Mouse (Mus musculus) hindbrain, postnatal 0 days (tissue): ENCODE measurements around the gene F930015N05Rik. TPM values are rescaled to one million over a fixed set of nuclear protein-coding genes. Genes with fewer than 3 reads are reported as not detected.

Experiments
- ATAC-seq: fragments of 200-750 bp; cut with Nextera tagmentation; 2 replicates; pipeline ENCODE4 v1.8.0; 2017; ENCODE audit warnings: mild to moderate bottlenecking, moderate TSS enrichment, moderate library complexity
- DNase-seq: peaks from one replicate; pipeline ENCODE4 v3.0.0-alpha.2; 2015; ENCODE audit warnings: low spot score
- H3K27ac ChIP-seq: fragments of 300-500 bp; sonication (generic); 2 replicates; pipeline ENCODE4 v1.5.1; 2014; ENCODE audit warnings: mild to moderate bottlenecking
- H3K27me3 ChIP-seq: fragments of 300-500 bp; sonication (generic); 2 replicates; pipeline ENCODE4 v1.6.1; 2014; ENCODE audit warnings: low read length, mixed read lengths; ENCODE audit not compliant: insufficient read depth
- H3K36me3 ChIP-seq: fragments of 300-500 bp; sonication (generic); 2 replicates; pipeline ENCODE4 v1.6.1; 2014; ENCODE audit warnings: low read length, mixed read lengths; ENCODE audit not compliant: insufficient read depth
- H3K4me1 ChIP-seq: fragments of 300-500 bp; sonication (generic); 2 replicates; pipeline ENCODE4 v1.6.1; 2014; ENCODE audit warnings: antibody characterized with exemption, low read length, mixed read lengths; ENCODE audit not compliant: insufficient read depth
- H3K4me2 ChIP-seq: fragments of 300-500 bp; sonication (generic); 2 replicates; pipeline ENCODE4 v1.6.1; 2014; ENCODE audit warnings: low read depth, mild to moderate bottlenecking, low read length, moderate library complexity, mixed read lengths
- H3K4me3 ChIP-seq: fragments of 300-500 bp; sonication (generic); 2 replicates; pipeline ENCODE4 v1.5.1; 2014; ENCODE audit warnings: low read length
- H3K9ac ChIP-seq: fragments of 300-500 bp; sonication (generic); replicated peaks from 2 replicates; pipeline ENCODE4 v1.6.1; 2014; ENCODE audit warnings: mild to moderate bottlenecking, low read length, moderate library complexity, mixed read lengths
- H3K9me3 ChIP-seq: fragments of 300-500 bp; sonication (generic); 2 replicates; pipeline ENCODE4 v1.6.1; 2016; ENCODE audit warnings: low read length, mixed read lengths
- CTCF ChIP-seq: IDR thresholded peaks from 2 replicates; pipeline ENCODE4 v1.5.1; 2016; ENCODE audit warnings: antibody characterized with exemption, control low read depth, low read depth
- WGBS: fragments of 180-500 bp; shearing (Covaris S2); extraction: QIAGEN DNeasy Blood & Tissue Kit; methylation state at CpG from one replicate; pipeline ENCODE4 v1.1.7; 2014; 5-methylcytosine and 5-hydroxymethylcytosine counted together
- polyA plus RNA-seq: library from polyadenylated mRNA; unstranded; fragments of >200 nt; fragmentation: Nextera tagmentation; extraction: Ambion mirVana; gene quantifications from 2 replicates; pipeline ENCODE4 v1.2.1, GENCODE M21; 2015
- total RNA-seq: library from RNA; depleted of rRNA; stranded (reverse); fragments of >200 nt; gene quantifications from 2 replicates; pipeline ENCODE4 v1.2.3, GENCODE M21; 2014

F930015N05Rik gene
- total and polyA plus RNA-seq, 2 experiments from 2014 or later, result 0.99 to 1.5 TPM

- H3K4me3 ChIP-seq, result no peak overlapping the region
- TF ChIP-seq CTCF, result no peak
- 0 out of 2 replicates have a peak, but pooled peaks cover 5% of the 10 kb centered on the region for H3K27me3 ChIP-seq
- no peak overlapping the region for H3K4me2 ChIP-seq
- ATAC-seq, result no peak
- H3K9me3 ChIP-seq, result no peaks in the 10 kb centered on the region
- H3K36me3 ChIP-seq, result no peaks in the 10 kb centered on the region
- WGBS, result 85% methylated on average over 1 of the region's 1 CpGs
- no peak for DNase-seq
- no peak overlapping the region for H3K9ac ChIP-seq
- no peak overlapping the region for H3K27ac ChIP-seq
- no peaks in the 10 kb centered on the region for H3K4me1 ChIP-seq
Observed at GRCm38 (mm10) chr11:64445227-64445626, 8.8 kb upstream of the F930015N05Rik start.

- no peaks in the 10 kb centered on the region for H3K9me3 ChIP-seq
- DNase-seq (no peak), ATAC-seq (no peak)
- H3K27ac ChIP-seq, result no peak overlapping the region
- H3K27me3 ChIP-seq, result peaks cover 7% of the 10 kb centered on the region; the same call in 1 of the 2 replicates
- H3K4me3 ChIP-seq, result no peak overlapping the region
- WGBS, result 45% methylated on average over 3 of the region's 3 CpGs
- H3K36me3 ChIP-seq, result no peaks in the 10 kb centered on the region
- no peak for TF ChIP-seq CTCF
- H3K4me1 ChIP-seq, result no peaks in the 10 kb centered on the region
- no peak overlapping the region for H3K9ac ChIP-seq
- no peak overlapping the region for H3K4me2 ChIP-seq
Observed at GRCm38 (mm10) chr11:64442701-64443100, 6.2 kb upstream of the F930015N05Rik start.

- H3K36me3 ChIP-seq, result no peaks in the 10 kb centered on the region
- no peaks in the 10 kb centered on the region for H3K9me3 ChIP-seq
- H3K4me2 ChIP-seq, result peak overlapping the region; percentile 40
- DNase-seq (peak; percentile 94), ATAC-seq (no peak)
- TF ChIP-seq CTCF, result peak; percentile 73
- no peaks in the 10 kb centered on the region for H3K4me1 ChIP-seq
- 28% methylated on average over 8 of the region's 8 CpGs for WGBS
- H3K27me3 ChIP-seq, result peaks cover 9% of the 10 kb centered on the region; the same call in 1 of the 2 replicates
- no peak overlapping the region for H3K27ac ChIP-seq
- no peak overlapping the region for H3K4me3 ChIP-seq
- no peak overlapping the region for H3K9ac ChIP-seq
Observed at GRCm38 (mm10) chr11:64442119-64442518, 5.7 kb upstream of the F930015N05Rik start.

GRCm38 (mm10) chr11:64438909-64439308 lies 2.5 kb upstream of the F930015N05Rik start:
- Histone ChIP-seq H3K4me2 (no peak overlapping the region), H3K27me3 (peaks cover 12% of the 10 kb centered on the region; the same call in 1 of the 2 replicates), H3K36me3 (no peaks in the 10 kb centered on the region), H3K9me3 (no peaks in the 10 kb centered on the region), H3K9ac (no peak overlapping the region), H3K27ac (no peak overlapping the region), H3K4me1 (peaks cover 14% of the 10 kb centered on the region), H3K4me3 (no peak overlapping the region)
- TF ChIP-seq CTCF, result peak; percentile 45
- WGBS, result 19% methylated on average over 3 of the region's 3 CpGs
- ATAC-seq, result no peak
- DNase-seq, result peak; percentile 36

GRCm38 (mm10) chr11:64437721-64438120 lies 1.3 kb upstream of the F930015N05Rik start:
- TF ChIP-seq CTCF, result no peak
- no peak overlapping the region; the same call in 1 of the 2 replicates for H3K4me3 ChIP-seq

GRCm38 (mm10) chr11:64436791-64437298 lies 392 bp upstream of the F930015N05Rik start:
- Histone ChIP-seq H3K4me2 (peak overlapping the region; percentile 99), H3K36me3 (no peaks in the 10 kb centered on the region), H3K4me3 (peak overlapping the region; percentile 49), H3K27ac (no peak overlapping the region), H3K9ac (no peak overlapping the region; the same call in 1 of the 2 replicates), H3K9me3 (no peaks in the 10 kb centered on the region), H3K4me1 (peaks cover 14% of the 10 kb centered on the region), H3K27me3 (peaks cover 7% of the 10 kb centered on the region; the same call in 1 of the 2 replicates)
- 26% methylated on average over 5 of the region's 5 CpGs for WGBS
- no peak for DNase-seq
- no peak for ATAC-seq
- TF ChIP-seq CTCF, result no peak

More at GRCm38 (mm10) chr11:64437721-64438120, 1.3 kb upstream of the F930015N05Rik start:
- H3K27me3 ChIP-seq, result peaks cover 7% of the 10 kb centered on the region; the same call in 1 of the 2 replicates
- H3K27ac ChIP-seq, result no peak overlapping the region
- no peaks in the 10 kb centered on the region for H3K9me3 ChIP-seq
- peaks cover 14% of the 10 kb centered on the region for H3K4me1 ChIP-seq
- no peaks in the 10 kb centered on the region for H3K36me3 ChIP-seq
- peak overlapping the region; percentile 99; the same call in 1 of the 2 replicates for H3K4me2 ChIP-seq
- no peak for ATAC-seq
- H3K9ac ChIP-seq, result no peak overlapping the region
- WGBS, result 76% methylated on average over 3 of the region's 3 CpGs
- no peak for DNase-seq
